Mouse (Mus musculus) CH12.LX (cell line): ENCODE measurements at regions not wholly inside any gene's neighbourhood (a gene's known extent, or its start where the extent isn't known, plus 50 kb on each side); places are given as distances from the start of the nearest gene placed in this dataset.
"Not testable (repeated sequence)": the region's sequence is repeated elsewhere in the genome, so short reads cannot be mapped to it uniquely, and the experiment has no call there.

Experiments
- DNase-seq: peaks from one replicate; pipeline ENCODE4 v3.0.0-alpha.2; 2013; ENCODE audit errors: extremely low read depth
- H3K27ac ChIP-seq: 2 replicates; pipeline ENCODE4 v1.5.1; 2012; ENCODE audit warnings: low read depth, mild to moderate bottlenecking, control low read depth, moderate library complexity; ENCODE audit not compliant: insufficient read depth
- H3K27me3 ChIP-seq: replicated peaks from 2 replicates; pipeline ENCODE3; 2012; ENCODE audit warnings: inconsistent platforms
- H3K36me3 ChIP-seq, 2 experiments: replicated peaks in 1 of 2; 2 replicates each; pipeline versions ENCODE3 to v1.6.1; 2012; ENCODE audit warnings: inconsistent platforms in 1 of 2, low read length in 1 of 2, mild to moderate bottlenecking in 1 of 2, mixed read lengths in 1 of 2, moderate library complexity in 1 of 2; ENCODE audit not compliant: control insufficient read depth in 1 of 2, insufficient read depth in 1 of 2
- H3K4me1 ChIP-seq, 2 experiments: 2 replicates each; pipeline ENCODE4 v1.6.1; 2012; ENCODE audit warnings: inconsistent platforms in 1 of 2, moderate library complexity in 1 of 2; ENCODE audit not compliant: insufficient read depth in 2 of 2, control insufficient read depth in 1 of 2
- H3K4me2 ChIP-seq: 2 replicates; pipeline ENCODE4 v1.6.1; 2012; ENCODE audit warnings: low read depth, mild to moderate bottlenecking, control low read depth; ENCODE audit not compliant: poor library complexity, insufficient read depth, severe bottlenecking
- H3K4me3 ChIP-seq, 3 experiments: fragments of 150-350 bp in 1 of 3; sonication (generic) in 1 of 3; replicated peaks in 1 of 3; 2 replicates each; pipeline versions ENCODE3 to v1.5.1; 2011 to 2012; ENCODE audit warnings: low read depth in 2 of 3, low read length in 2 of 3, mild to moderate bottlenecking in 2 of 3, moderate library complexity in 2 of 3, control low read depth in 1 of 3, improper control_type of control experiment in 1 of 3, inconsistent platforms in 1 of 3, mixed read lengths in 1 of 3; ENCODE audit not compliant: poor library complexity in 1 of 3
- H3K79me2 ChIP-seq: replicated peaks from 2 replicates; pipeline ENCODE4 v1.6.1; 2012; ENCODE audit warnings: mild to moderate bottlenecking, moderate library complexity; ENCODE audit not compliant: control insufficient read depth, poor library complexity, insufficient read depth, severe bottlenecking; ENCODE audit errors: extremely low read depth
- H3K9ac ChIP-seq: 2 replicates; pipeline ENCODE4 v1.6.1; 2012; ENCODE audit warnings: low read depth, mild to moderate bottlenecking, control low read depth, moderate library complexity; ENCODE audit not compliant: insufficient read depth
- H3K9me3 ChIP-seq: replicated peaks from 2 replicates; pipeline ENCODE3; 2012; ENCODE audit warnings: low read length, inconsistent platforms, mixed read lengths
- CHD1 ChIP-seq: IDR thresholded peaks from 2 replicates; pipeline ENCODE4 v1.6.1; 2012; ENCODE audit warnings: low read depth, low read length, improper control_type of control experiment, inconsistent platforms
- CHD2 ChIP-seq: IDR thresholded peaks from 2 replicates; pipeline ENCODE4 v1.6.1; 2011; ENCODE audit warnings: low read length, improper control_type of control experiment
- CTCF ChIP-seq, 2 experiments: IDR thresholded peaks in 1 of 2; conservative IDR thresholded peaks in 1 of 2; 2 replicates each; pipeline ENCODE4 v1.5.1; 2011 to 2012; ENCODE audit warnings: low read depth in 2 of 2, low read length in 2 of 2, improper control_type of control experiment in 1 of 2, inconsistent platforms in 1 of 2, mild to moderate bottlenecking in 1 of 2, moderate library complexity in 1 of 2
- ELF1 ChIP-seq: IDR thresholded peaks from 2 replicates; pipeline ENCODE4 v1.6.1; 2014; ENCODE audit warnings: low read depth, mild to moderate bottlenecking, inconsistent platforms, low read length, improper control_type of control experiment
- ETS1 ChIP-seq: conservative IDR thresholded peaks from 2 replicates; pipeline ENCODE4 v1.6.1; 2012; ENCODE audit warnings: low read depth, mild to moderate bottlenecking, inconsistent platforms, low read length, improper control_type of control experiment, moderate library complexity
- GABPA ChIP-seq: IDR thresholded peaks from 2 replicates; pipeline ENCODE4 v1.6.1; 2012; ENCODE audit warnings: low read depth, low read length, improper control_type of control experiment, inconsistent platforms; ENCODE audit not compliant: insufficient replicate concordance
- JUN ChIP-seq: IDR thresholded peaks from 2 replicates; pipeline ENCODE4 v1.6.1; 2011; ENCODE audit warnings: low read depth, mild to moderate bottlenecking, low read length, improper control_type of control experiment, moderate library complexity; ENCODE audit not compliant: insufficient read depth
- JUND ChIP-seq: conservative IDR thresholded peaks from 2 replicates; pipeline ENCODE4 v1.6.1; 2011; ENCODE audit warnings: low read depth, low read length, improper control_type of control experiment
- MAX ChIP-seq: IDR thresholded peaks from 2 replicates; pipeline ENCODE4 v1.6.1; 2011; ENCODE audit warnings: low read length, improper control_type of control experiment
- NRF1 ChIP-seq: IDR thresholded peaks from 2 replicates; pipeline ENCODE4 v1.6.1; 2014; ENCODE audit warnings: low read depth, mild to moderate bottlenecking, inconsistent platforms, low read length, improper control_type of control experiment, moderate library complexity
- POLR2AphosphoS2 ChIP-seq: IDR thresholded peaks from 2 replicates; pipeline ENCODE4 v1.6.1; 2011; ENCODE audit warnings: low read depth, low read length, improper control_type of control experiment
- RAD21 ChIP-seq: IDR thresholded peaks from 2 replicates; pipeline ENCODE4 v1.6.1; 2011; ENCODE audit warnings: low read depth, mild to moderate bottlenecking, low read length, improper control_type of control experiment, moderate library complexity
- SMC3 ChIP-seq: IDR thresholded peaks from 2 replicates; pipeline ENCODE4 v1.6.1; 2011; ENCODE audit warnings: low read depth, low read length, improper control_type of control experiment
- TCF12 ChIP-seq: IDR thresholded peaks from 2 replicates; pipeline ENCODE4 v1.6.1; 2014; ENCODE audit warnings: low read depth, mild to moderate bottlenecking, inconsistent platforms, low read length, improper control_type of control experiment
- UBTF ChIP-seq: IDR thresholded peaks from 2 replicates; pipeline ENCODE4 v1.6.1; 2012; ENCODE audit warnings: low read depth, mild to moderate bottlenecking, inconsistent platforms, low read length, improper control_type of control experiment, moderate library complexity
- USF2 ChIP-seq: conservative IDR thresholded peaks from 2 replicates; pipeline ENCODE4 v1.6.1; 2011; ENCODE audit warnings: low read depth, low read length, improper control_type of control experiment
- ZC3H11A ChIP-seq: IDR thresholded peaks from 2 replicates; pipeline ENCODE4 v1.6.1; 2012; ENCODE audit warnings: low read depth, mild to moderate bottlenecking, inconsistent platforms, low read length, improper control_type of control experiment
- ZNF384 ChIP-seq: IDR thresholded peaks from 2 replicates; pipeline ENCODE4 v1.6.1; 2012; ENCODE audit warnings: low read depth, low read length, improper control_type of control experiment, inconsistent platforms
- dilution Hi-C: fragments of 300-500 bp; cut with MboI; formaldehyde crosslinking; loops from 2 replicates; pipeline ENCODE4 v1.14.3; 2020; ENCODE audit warnings: low sequenced_read_pairs; ENCODE audit not compliant: extremely low pct_unique_long_range_greater_than_20kb, extremely low pct_ligation_motif_present
- in situ Hi-C: fragments of 300-500 bp; cut with MboI; formaldehyde crosslinking; loops from 3 replicates; pipeline ENCODE4 v1.14.3; 2019; ENCODE audit warnings: low sequenced_read_pairs, low pct_ligation_motif_present, low pct_unique_long_range_greater_than_20kb, mixed read lengths

- H3K4me1 ChIP-seq, H3K79me2 ChIP-seq, dilution Hi-C loops, H3K4me2 ChIP-seq, H3K27ac ChIP-seq, H3K9me3 ChIP-seq, H3K27me3 ChIP-seq, H3K4me3 ChIP-seq, H3K36me3 ChIP-seq: not testable (repeated sequence)
- in situ Hi-C loops, result loop anchor here (25.0 kb wide), 1 partner anchor 143 kb away; no protein-coding TSS in a partner anchor
- H3K9ac ChIP-seq, result peak overlapping the region; percentile 4; the same call in 1 of the 2 replicates
- TF ChIP-seq SMC3 (peak; percentile 65), CTCF (conservative IDR thresholded peaks at IDR 0.05 in 1 of 2, IDR thresholded peaks at IDR 0.05 in 1 of 2; ENCODE audit: low read depth in 2 of 2, low read length in 2 of 2) (peak in 1 of 2 experiments; percentile 64; a peak in 2 of 4 replicates), ZC3H11A (0 out of 2 replicates have a peak, but pooled peaks have one; percentile 15), ELF1 (peak; percentile 53; the same call in 1 of the 2 replicates), RAD21 (peak; percentile 65)
- peak; percentile 54 for DNase-seq
These were observed 114.7 kb downstream of the Ero1lb start for GRCm38 (mm10) chr13:12680283-12680953.

- TF ChIP-seq JUND, result no peak
- no peak for TF ChIP-seq CTCF (conservative IDR thresholded peaks at IDR 0.05 in 1 of 2, IDR thresholded peaks at IDR 0.05 in 1 of 2; ENCODE audit: low read depth in 2 of 2, low read length in 2 of 2)
- TF ChIP-seq POLR2AphosphoS2, result no peak
- TF ChIP-seq UBTF, result no peak
- TF ChIP-seq ZNF384, result no peak
- no peak for TF ChIP-seq SMC3
- no peak for TF ChIP-seq CHD2
- no peak for TF ChIP-seq GABPA
- no peak for TF ChIP-seq USF2
- TF ChIP-seq NRF1, result no peak
- TF ChIP-seq ZC3H11A, result no peak
- no peak for TF ChIP-seq ETS1
- TF ChIP-seq MAX, result no peak
- no peak for TF ChIP-seq JUN
- no peak for TF ChIP-seq TCF12
- no peak for TF ChIP-seq CHD1
- in situ Hi-C loops, result loop anchor here (25.0 kb wide), 1 partner anchor 140 kb away; no protein-coding TSS in a partner anchor
- H3K9ac ChIP-seq, result no peak overlapping the region
- H3K79me2 ChIP-seq, result no peaks in the 10 kb centered on the region
- no peaks in the 10 kb centered on the region for H3K36me3 ChIP-seq
- H3K4me3 ChIP-seq, result no peak overlapping the region
- no peaks in the 10 kb centered on the region for H3K27me3 ChIP-seq
- no peak for DNase-seq
- no peak overlapping the region for H3K4me2 ChIP-seq
- peaks cover 0 to 3% of the 10 kb centered on the region in 2 experiments; a peak in 1 of 4 replicates for H3K4me1 ChIP-seq
- H3K9me3 ChIP-seq, result no peaks in the 10 kb centered on the region
- H3K27ac ChIP-seq, result no peak overlapping the region
- dilution Hi-C loops, result no loop called here
These were observed 111.7 kb downstream of the Ero1lb start for GRCm38 (mm10) chr13:12677372-12677771.

GRCm38 (mm10) chr13:12671011-12671410 lies 105.3 kb downstream of the Ero1lb start:
- H3K4me1 ChIP-seq, dilution Hi-C loops, H3K4me3 ChIP-seq, H3K36me3 ChIP-seq, H3K9me3 ChIP-seq, DNase-seq, H3K27me3 ChIP-seq, H3K9ac ChIP-seq, H3K4me2 ChIP-seq, in situ Hi-C loops, H3K79me2 ChIP-seq, H3K27ac ChIP-seq: not testable (repeated sequence)

GRCm38 (mm10) chr13:12668742-12669141 lies 103.1 kb downstream of the Ero1lb start:
- H3K36me3 ChIP-seq, H3K27ac ChIP-seq, in situ Hi-C loops, H3K4me2 ChIP-seq, DNase-seq, H3K4me3 ChIP-seq, dilution Hi-C loops, H3K9ac ChIP-seq, H3K4me1 ChIP-seq, H3K27me3 ChIP-seq, H3K79me2 ChIP-seq, H3K9me3 ChIP-seq: not testable (repeated sequence)
